Mouse (Mus musculus): Measurements from ENCODE around the gene Vac14. TPM values are rescaled to one million over a fixed set of nuclear protein-coding genes. Genes with fewer than 3 reads are reported as not detected.

Gene Vac14
- polyA plus RNA-seq, 1 experiment = 26.8 TPM

DNA sequence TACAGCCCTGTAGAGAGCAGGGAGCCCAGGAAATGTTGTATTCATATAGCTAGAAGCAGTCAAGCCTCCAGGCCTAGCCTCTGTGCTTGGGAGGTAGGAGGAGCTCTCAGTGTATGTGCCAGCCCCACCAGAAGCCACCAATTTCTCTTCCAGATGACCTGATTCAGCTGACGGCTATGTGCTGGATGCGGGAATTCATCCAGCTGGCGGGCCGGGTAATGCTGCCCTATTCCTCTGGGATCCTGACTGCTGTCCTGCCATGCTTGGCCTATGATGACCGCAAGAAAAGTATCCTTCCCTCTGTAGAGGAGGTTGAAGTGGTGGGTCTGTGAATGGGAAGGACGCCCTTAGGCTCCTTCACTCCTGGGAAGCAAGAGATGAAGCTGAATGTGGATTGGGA lies 17.8 kb downstream of the Vac14 start:
- TF ChIP-seq POLR2AphosphoS2 (IDR thresholded peaks at IDR 0.05; ENCODE audit: insufficient read length, low read depth) (no peak), TCF3 (IDR thresholded peaks at IDR 0.05; ENCODE audit: insufficient read length, low read depth) (no peak), CEBPB (IDR thresholded peaks at IDR 0.05; ENCODE audit: insufficient read depth, poor library complexity, severe bottlenecking) (no peak), MYOG (IDR thresholded peaks at IDR 0.05; ENCODE audit: control insufficient read depth in 1 of 3, insufficient read depth in 1 of 3, insufficient read length in 2 of 3, low read depth in 2 of 3) (no peak), E2F4 (IDR thresholded peaks at IDR 0.05; ENCODE audit: insufficient read depth) (no peak)
- Histone ChIP-seq H3K4me3 (no peak overlapping the region), H3K79me2 (ENCODE audit: control insufficient read depth, insufficient read depth) (no peaks in the 10 kb centered on the region), H3K27me3 (ENCODE audit: control insufficient read depth, insufficient read depth, insufficient read length) (no peaks in the 10 kb centered on the region), H3K36me3 (ENCODE audit: control insufficient read depth, insufficient read depth) (peaks cover 27% of the 10 kb centered on the region), H3ac (ENCODE audit: control insufficient read depth, insufficient read length) (no peak overlapping the region), H3K4me2 (ENCODE audit: low read depth) (no peak overlapping the region)

DNA sequence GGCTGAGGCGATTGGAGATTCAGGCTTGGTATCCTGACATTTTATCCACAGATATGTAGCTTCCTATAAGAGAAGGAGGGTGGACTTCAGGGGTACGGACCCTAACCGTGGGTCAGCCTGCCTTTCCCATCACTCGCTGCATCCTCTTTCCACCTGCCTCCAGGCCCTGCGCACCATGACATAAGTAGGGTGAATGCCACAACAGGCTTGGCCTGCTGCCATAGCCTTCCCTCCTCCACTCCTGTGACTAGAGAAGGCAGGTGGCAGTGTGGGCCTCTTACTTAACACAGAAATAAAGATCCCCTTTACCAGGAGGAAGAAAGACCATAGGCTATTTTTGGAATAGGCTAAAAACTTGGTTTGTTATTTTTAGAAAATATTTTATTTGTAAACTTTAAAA lies 23.9 kb downstream of the Vac14 start:
- Histone ChIP-seq H3K79me2 (ENCODE audit: control insufficient read depth, insufficient read depth) (no peaks in the 10 kb centered on the region), H3ac (ENCODE audit: control insufficient read depth, insufficient read length) (no peak overlapping the region), H3K4me3 (no peak overlapping the region), H3K36me3 (ENCODE audit: control insufficient read depth, insufficient read depth) (peaks cover 7% of the 10 kb centered on the region), H3K27me3 (ENCODE audit: control insufficient read depth, insufficient read depth, insufficient read length) (no peaks in the 10 kb centered on the region), H3K4me2 (ENCODE audit: low read depth) (no peak overlapping the region)
- TF ChIP-seq MYOD1 (IDR thresholded peaks at IDR 0.05; ENCODE audit: control insufficient read depth in 1 of 3, insufficient read length in 2 of 3, low read depth in 2 of 3) (peak in 1 of 3 experiments; percentile 37), MYOG (IDR thresholded peaks at IDR 0.05; ENCODE audit: control insufficient read depth in 1 of 3, insufficient read depth in 1 of 3, insufficient read length in 2 of 3, low read depth in 2 of 3) (no peak), REST (IDR thresholded peaks at IDR 0.05; ENCODE audit: insufficient read depth, insufficient read length) (no peak)

- H3K36me3 ChIP-seq (ENCODE audit: control insufficient read depth, insufficient read depth) = peaks cover 7% of the 10 kb centered on the region
- no peak overlapping the region for H3K4me3 ChIP-seq
- H3K4me2 ChIP-seq (ENCODE audit: low read depth) = no peak overlapping the region
- TF ChIP-seq TCF3 (IDR thresholded peaks at IDR 0.05; ENCODE audit: insufficient read length, low read depth) (no peak), E2F4 (IDR thresholded peaks at IDR 0.05; ENCODE audit: insufficient read depth) (no peak), POLR2A (IDR thresholded peaks at IDR 0.05; ENCODE audit: insufficient read length, low read depth) (no peak), USF1 (IDR thresholded peaks at IDR 0.05; ENCODE audit: low read depth) (no peak), POLR2AphosphoS2 (IDR thresholded peaks at IDR 0.05; ENCODE audit: insufficient read length, low read depth) (no peak), CEBPB (IDR thresholded peaks at IDR 0.05; ENCODE audit: insufficient read depth, poor library complexity, severe bottlenecking) (no peak), REST (IDR thresholded peaks at IDR 0.05; ENCODE audit: insufficient read depth, insufficient read length) (no peak), MYOD1 (IDR thresholded peaks at IDR 0.05; ENCODE audit: control insufficient read depth in 1 of 3, insufficient read length in 2 of 3, low read depth in 2 of 3) (no peak), MAX (IDR thresholded peaks at IDR 0.05; ENCODE audit: low read depth) (no peak), MYOG (IDR thresholded peaks at IDR 0.05; ENCODE audit: control insufficient read depth in 1 of 3, insufficient read depth in 1 of 3, insufficient read length in 2 of 3, low read depth in 2 of 3) (no peak), TCF12 (IDR thresholded peaks at IDR 0.05; ENCODE audit: insufficient read depth, poor library complexity, severe bottlenecking) (no peak), SRF (IDR thresholded peaks at IDR 0.05; ENCODE audit: control insufficient read depth, insufficient read length, low read depth) (no peak)
- no peak overlapping the region for H3ac ChIP-seq (ENCODE audit: control insufficient read depth, insufficient read length)
- no peaks in the 10 kb centered on the region for H3K27me3 ChIP-seq (ENCODE audit: control insufficient read depth, insufficient read depth, insufficient read length)
- no peaks in the 10 kb centered on the region for H3K79me2 ChIP-seq (ENCODE audit: control insufficient read depth, insufficient read depth)
Observed at GRCm38 (mm10) chr8:110643177-110643576, 24.8 kb downstream of the Vac14 start.

DNA sequence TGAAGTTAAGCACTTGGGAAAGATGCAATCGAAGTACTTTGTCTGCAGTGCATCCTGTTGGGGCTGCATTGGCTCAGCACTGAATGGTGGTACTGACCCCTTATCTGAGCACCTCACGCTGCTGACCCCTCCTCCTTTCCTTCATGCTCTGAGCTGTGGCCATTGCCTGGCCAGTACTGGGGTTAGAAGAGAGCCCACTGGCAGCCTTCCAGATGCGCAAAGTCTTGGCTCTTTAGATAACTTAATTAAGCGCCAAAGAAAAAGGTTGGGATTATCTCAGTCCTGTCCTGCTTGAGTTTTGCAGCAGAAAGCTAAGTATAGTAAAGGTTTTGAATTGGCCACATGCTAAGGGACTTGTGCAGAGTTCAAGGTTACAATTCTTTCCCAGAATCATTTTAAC lies 26.0 kb downstream of the Vac14 start:
- Histone ChIP-seq H3K4me2 (ENCODE audit: low read depth) (no peak overlapping the region), H3K27me3 (ENCODE audit: control insufficient read depth, insufficient read depth, insufficient read length) (no peaks in the 10 kb centered on the region), H3K36me3 (ENCODE audit: control insufficient read depth, insufficient read depth) (peaks cover 7% of the 10 kb centered on the region), H3K4me3 (no peak overlapping the region), H3K79me2 (ENCODE audit: control insufficient read depth, insufficient read depth) (no peaks in the 10 kb centered on the region), H3ac (ENCODE audit: control insufficient read depth, insufficient read length) (no peak overlapping the region)
- TF ChIP-seq POLR2A (IDR thresholded peaks at IDR 0.05; ENCODE audit: insufficient read length, low read depth) = no peak
- no peak for TF ChIP-seq POLR2AphosphoS2 (IDR thresholded peaks at IDR 0.05; ENCODE audit: insufficient read length, low read depth)
- no peak for TF ChIP-seq MYOG (IDR thresholded peaks at IDR 0.05; ENCODE audit: control insufficient read depth in 1 of 3, insufficient read depth in 1 of 3, insufficient read length in 2 of 3, low read depth in 2 of 3)
- TF ChIP-seq SRF (IDR thresholded peaks at IDR 0.05; ENCODE audit: control insufficient read depth, insufficient read length, low read depth) = no peak
- TF ChIP-seq TCF12 (IDR thresholded peaks at IDR 0.05; ENCODE audit: insufficient read depth, poor library complexity, severe bottlenecking) = no peak
- no peak for TF ChIP-seq MAX (IDR thresholded peaks at IDR 0.05; ENCODE audit: low read depth)
- TF ChIP-seq CEBPB (IDR thresholded peaks at IDR 0.05; ENCODE audit: insufficient read depth, poor library complexity, severe bottlenecking) = no peak
- TF ChIP-seq USF1 (IDR thresholded peaks at IDR 0.05; ENCODE audit: low read depth) = no peak
- no peak for TF ChIP-seq TCF3 (IDR thresholded peaks at IDR 0.05; ENCODE audit: insufficient read length, low read depth)
- TF ChIP-seq REST (IDR thresholded peaks at IDR 0.05; ENCODE audit: insufficient read depth, insufficient read length) = no peak
- TF ChIP-seq E2F4 (IDR thresholded peaks at IDR 0.05; ENCODE audit: insufficient read depth) = no peak
- TF ChIP-seq MYOD1 (IDR thresholded peaks at IDR 0.05; ENCODE audit: control insufficient read depth in 1 of 3, insufficient read length in 2 of 3, low read depth in 2 of 3) = no peak

- TF ChIP-seq TCF12 (IDR thresholded peaks at IDR 0.05; ENCODE audit: insufficient read depth, poor library complexity, severe bottlenecking) (no peak), MAX (IDR thresholded peaks at IDR 0.05; ENCODE audit: low read depth) (no peak), MYOD1 (IDR thresholded peaks at IDR 0.05; ENCODE audit: control insufficient read depth in 1 of 3, insufficient read length in 2 of 3, low read depth in 2 of 3) (no peak), SRF (IDR thresholded peaks at IDR 0.05; ENCODE audit: control insufficient read depth, insufficient read length, low read depth) (no peak), TCF3 (IDR thresholded peaks at IDR 0.05; ENCODE audit: insufficient read length, low read depth) (no peak), CEBPB (IDR thresholded peaks at IDR 0.05; ENCODE audit: insufficient read depth, poor library complexity, severe bottlenecking) (no peak), POLR2A (IDR thresholded peaks at IDR 0.05; ENCODE audit: insufficient read length, low read depth) (no peak), REST (IDR thresholded peaks at IDR 0.05; ENCODE audit: insufficient read depth, insufficient read length) (no peak), USF1 (IDR thresholded peaks at IDR 0.05; ENCODE audit: low read depth) (no peak), POLR2AphosphoS2 (IDR thresholded peaks at IDR 0.05; ENCODE audit: insufficient read length, low read depth) (no peak), MYOG (IDR thresholded peaks at IDR 0.05; ENCODE audit: control insufficient read depth in 1 of 3, insufficient read depth in 1 of 3, insufficient read length in 2 of 3, low read depth in 2 of 3) (no peak), E2F4 (IDR thresholded peaks at IDR 0.05; ENCODE audit: insufficient read depth) (no peak)
- peaks cover 10% of the 10 kb centered on the region for H3K36me3 ChIP-seq (ENCODE audit: control insufficient read depth, insufficient read depth)
- H3K27me3 ChIP-seq (ENCODE audit: control insufficient read depth, insufficient read depth, insufficient read length) = no peaks in the 10 kb centered on the region
- no peak overlapping the region for H3ac ChIP-seq (ENCODE audit: control insufficient read depth, insufficient read length)
- no peak overlapping the region for H3K4me3 ChIP-seq
- no peak overlapping the region for H3K4me2 ChIP-seq (ENCODE audit: low read depth)
- H3K79me2 ChIP-seq (ENCODE audit: control insufficient read depth, insufficient read depth) = no peaks in the 10 kb centered on the region
Observed at GRCm38 (mm10) chr8:110644901-110645300, 26.5 kb downstream of the Vac14 start.

All from myocyte (in vitro differentiated cells).